9 mouse cellular contexts compared by ENCODE assay signal in the genomic region with DNA sequence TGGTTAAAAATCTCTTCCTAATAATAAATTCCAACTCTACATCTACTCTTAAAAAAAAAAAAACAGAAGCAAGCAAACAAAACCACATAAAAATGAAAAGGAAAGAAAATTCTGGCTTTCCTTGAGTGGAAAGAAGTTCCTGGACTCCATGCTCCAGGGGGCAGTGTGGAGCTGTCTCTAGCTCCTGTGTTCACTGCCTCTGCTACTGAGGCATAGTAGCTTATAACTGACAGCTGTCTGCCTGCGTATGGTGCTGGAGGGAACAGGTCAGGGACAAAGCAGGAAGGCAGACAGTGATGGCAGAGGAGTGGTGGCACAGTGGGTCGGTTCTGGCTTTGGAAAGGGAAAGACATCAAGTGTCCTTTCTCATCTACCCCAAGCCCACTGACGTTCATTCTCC. TPM values are rescaled to one million over a fixed set of nuclear protein-coding genes. Genes with fewer than 3 reads are reported as not detected.
A peak's percentile ranks its signal among the peaks of the same experiment; 100 is the strongest.
DNase-seq lines count a peak whose midpoint lies in the region; ATAC-seq and TF ChIP-seq lines count a peak whose summit lies in the region.
"Had no signal": no experiment of that assay in that cellular context is flagged by ENCODE, and none has a peak within 500 bp of the region (broad histone marks: within the 10 kb centered on the region; RNA-seq: fewer than 3 reads in every experiment).

No protein-coding gene starts in this region.

- peak; percentile 69; the same call in 1 of the 2 replicates for ATAC-seq in heart, postnatal 0 days (ENCODE audit: insufficient read depth, low read depth)
- ATAC-seq in heart, embryonic 11.5 days (replicated peaks; ENCODE audit: insufficient number of reproducible peaks, low FRiP score, low TSS enrichment): no peak
- ATAC-seq in limb, embryonic 11.5 days (ENCODE audit: insufficient number of reproducible peaks, low FRiP score, low TSS enrichment, low read depth): no peak
- ATAC-seq in neural tube, embryonic 14.5 days (ENCODE audit: low read depth): no peak
- ATAC-seq in granulocyte monocyte progenitor cell, adult 5-6 weeks (replicated peaks; ENCODE audit: poor library complexity, severe bottlenecking): no peak

- WGBS in heart, postnatal 0 days: 30% methylated on average over 3 of the region's 3 CpGs
- WGBS in heart, embryonic 11.5 days (ENCODE audit: insufficient replicate concordance): 42% methylated on average over 3 of the region's 3 CpGs
- WGBS in limb, embryonic 11.5 days: 43% methylated on average over 3 of the region's 3 CpGs
- WGBS in neural tube, embryonic 14.5 days: 40% methylated on average over 3 of the region's 3 CpGs

- peaks cover 18% of the 10 kb centered on the region for H3K4me1 ChIP-seq in heart, postnatal 0 days (ENCODE audit: control insufficient read depth, insufficient read depth)
- peaks cover 6% of the 10 kb centered on the region for H3K4me1 ChIP-seq in heart, embryonic 11.5 days (ENCODE audit: control insufficient read depth, insufficient read depth, low read length)
- peaks cover under 1% of the 10 kb centered on the region; the same call in 1 of the 2 replicates for H3K4me1 ChIP-seq in E14TG2a.4 (replicated peaks; ENCODE audit: low read depth, low read length)
- H3K4me1 ChIP-seq in limb, embryonic 11.5 days (ENCODE audit: control insufficient read depth, insufficient read depth, low read length): no peaks in the 10 kb centered on the region
- H3K4me1 ChIP-seq in neural tube, embryonic 14.5 days (ENCODE audit: control insufficient read depth, insufficient read depth, low read length): no peaks in the 10 kb centered on the region

- intact Hi-C loops in heart, postnatal 14 days (cut with DNase I): loop anchor here (1.0 kb wide), 1 partner anchor 112 kb away; no protein-coding TSS in a partner anchor

- no peaks in the 10 kb centered on the region for H3K9me3 ChIP-seq in heart, postnatal 0 days (replicated peaks; ENCODE audit: control insufficient read depth, low read length)
- no peaks in the 10 kb centered on the region for H3K9me3 ChIP-seq in heart, embryonic 11.5 days (replicated peaks; ENCODE audit: control insufficient read depth, low read length)
- no peaks in the 10 kb centered on the region for H3K9me3 ChIP-seq in E14TG2a.4 (ENCODE audit: low read length)
- no peaks in the 10 kb centered on the region for H3K9me3 ChIP-seq in limb, embryonic 11.5 days (ENCODE audit: control insufficient read depth, low read length)
- H3K9me3 ChIP-seq in neural tube, embryonic 14.5 days (ENCODE audit: control insufficient read depth, low read length): no peaks in the 10 kb centered on the region
- H3K9me3 ChIP-seq: heart, embryonic 15.5 days had no signal

- H3K4me3 ChIP-seq in heart, postnatal 0 days (ENCODE audit: low read depth, low read length): no peak overlapping the region
- no peak overlapping the region for H3K4me3 ChIP-seq in heart, embryonic 11.5 days (ENCODE audit: low read depth, low read length)
- H3K4me3 ChIP-seq in E14TG2a.4 (replicated peaks; ENCODE audit: low read length): no peak overlapping the region
- H3K4me3 ChIP-seq in limb, embryonic 11.5 days (ENCODE audit: low read depth, low read length): no peak overlapping the region
- no peak overlapping the region for H3K4me3 ChIP-seq in neural tube, embryonic 14.5 days (ENCODE audit: low read depth, low read length)
- H3K4me3 ChIP-seq: heart, embryonic 15.5 days had no signal

- no peak overlapping the region for H3K27ac ChIP-seq in heart, postnatal 0 days (ENCODE audit: low read depth)
- no peak overlapping the region for H3K27ac ChIP-seq in heart, embryonic 11.5 days (ENCODE audit: low read depth, low read length)
- H3K27ac ChIP-seq in limb, embryonic 11.5 days (replicated peaks; ENCODE audit: low read depth, low read length): no peak overlapping the region
- H3K27ac ChIP-seq in neural tube, embryonic 14.5 days (ENCODE audit: low read depth, low read length): 0 out of 2 replicates have a peak overlapping the region, but pooled peaks have one; percentile 22
- H3K27ac ChIP-seq: heart, embryonic 15.5 days had no signal

- no peaks in the 10 kb centered on the region for H3K36me3 ChIP-seq in heart, postnatal 0 days (replicated peaks; ENCODE audit: control insufficient read depth, insufficient read depth, low read length)
- no peaks in the 10 kb centered on the region for H3K36me3 ChIP-seq in heart, embryonic 11.5 days (ENCODE audit: control insufficient read depth, insufficient read depth, low read length)
- no peaks in the 10 kb centered on the region for H3K36me3 ChIP-seq in E14TG2a.4 (ENCODE audit: insufficient read depth, low read length)
- no peaks in the 10 kb centered on the region for H3K36me3 ChIP-seq in limb, embryonic 11.5 days (ENCODE audit: control insufficient read depth, insufficient read depth, low read length)
- peaks cover 7% of the 10 kb centered on the region; the same call in 1 of the 2 replicates for H3K36me3 ChIP-seq in neural tube, embryonic 14.5 days (ENCODE audit: control insufficient read depth, insufficient read depth, low read length)
- H3K36me3 ChIP-seq: heart, embryonic 15.5 days had no signal

- peak; percentile 65 for DNase-seq in heart, postnatal 0 days (ENCODE audit: low spot score)
- peak; percentile 47 to 73 for DNase-seq in cerebellum, postnatal 4 days (ENCODE audit: low spot score in 2 of 2)
- peak; percentile 78 to 84 for DNase-seq in heart, postnatal 14 days
- DNase-seq in limb, embryonic 11.5 days (ENCODE audit: low spot score): peak; percentile 74

- no peak overlapping the region for H3K9ac ChIP-seq in heart, postnatal 0 days (replicated peaks; ENCODE audit: low read depth, low read length)
- no peak overlapping the region for H3K9ac ChIP-seq in heart, embryonic 11.5 days (ENCODE audit: low read depth, low read length)
- H3K9ac ChIP-seq in limb, embryonic 11.5 days (ENCODE audit: low read length): no peak overlapping the region
- no peak overlapping the region for H3K9ac ChIP-seq in neural tube, embryonic 14.5 days (replicated peaks; ENCODE audit: low read depth, low read length)
- H3K9ac ChIP-seq: heart, embryonic 15.5 days had no signal

- no peak overlapping the region for H3K4me2 ChIP-seq in heart, postnatal 0 days (ENCODE audit: low read depth, low read length)
- H3K4me2 ChIP-seq in heart, embryonic 11.5 days: no peak overlapping the region
- H3K4me2 ChIP-seq in limb, embryonic 11.5 days (ENCODE audit: low read depth, severe bottlenecking): no peak overlapping the region
- H3K4me2 ChIP-seq in neural tube, embryonic 14.5 days (ENCODE audit: low read depth, low read length): no peak overlapping the region
- H3K4me2 ChIP-seq: heart, embryonic 15.5 days had no signal

- no peak for TF ChIP-seq EP300 in heart, postnatal 0 days (IDR thresholded peaks at IDR 0.05; ENCODE audit: low read depth)

- H3K27me3 ChIP-seq in heart, postnatal 0 days (ENCODE audit: control insufficient read depth, insufficient read depth, low read length): no peaks in the 10 kb centered on the region
- H3K27me3 ChIP-seq in heart, embryonic 11.5 days (ENCODE audit: control insufficient read depth, insufficient read depth, low read length): peaks cover 2% of the 10 kb centered on the region
- H3K27me3 ChIP-seq in E14TG2a.4 (ENCODE audit: insufficient read depth, low read length): no peaks in the 10 kb centered on the region
- H3K27me3 ChIP-seq in limb, embryonic 11.5 days (ENCODE audit: control insufficient read depth, insufficient read depth, low read length): no peaks in the 10 kb centered on the region
- H3K27me3 ChIP-seq in neural tube, embryonic 14.5 days (ENCODE audit: control insufficient read depth, insufficient read depth, low read length): no peaks in the 10 kb centered on the region

- TF ChIP-seq CTCF in heart, postnatal 0 days (IDR thresholded peaks at IDR 0.05; ENCODE audit: low read depth): peak; percentile 82
- peak; percentile 41; the same call in 1 of the 2 replicates for TF ChIP-seq CTCF in E14TG2a.4 (conservative IDR thresholded peaks at IDR 0.05; ENCODE audit: low read length)

RNA-seq across cellular contexts. Expression of gene Pxdn, which starts 10.5 kb away (rescaled TPM):
- 144 TPM in 2 replicates for total RNA-seq in heart, postnatal 0 days (2014; rRNA removed; ENCODE audit: low replicate concordance)
- polyA plus RNA-seq in heart, postnatal 0 days (2015; fragmentation: Nextera tagmentation; extraction: Ambion mirVana): 42.4 and 49.7 TPM in 2 replicates
- 83.7 and 115 TPM in 2 replicates for polyA plus RNA-seq in heart, embryonic 11.5 days (2014; fragmentation: Nextera tagmentation; extraction: Ambion mirVana)
- 100 to 1,000 TPM; 144 to 151 TPM for total RNA-seq in heart, postnatal 14 days (2021)
- polyA plus RNA-seq in limb, embryonic 11.5 days (2014; fragmentation: Nextera tagmentation; extraction: Ambion mirVana): 134 and 146 TPM in 2 replicates
- polyA plus RNA-seq in neural tube, embryonic 14.5 days (2014; fragmentation: Nextera tagmentation; extraction: Ambion mirVana): 54.5 and 74.9 TPM in 2 replicates
- not detected in 2 replicates for total RNA-seq in granulocyte monocyte progenitor cell, adult 5-6 weeks (2014; fragmentation: Nextera tagmentation)
- total RNA-seq in granulocyte monocyte progenitor cell, adult 5-6 weeks (2017): not detected in 2 replicates
